Mouse (Mus musculus) intestine, embryonic 16.5 days (tissue): ENCODE measurements around the gene Nid1. TPM values are rescaled to one million over a fixed set of nuclear protein-coding genes. Genes with fewer than 3 reads are reported as not detected.

ENCODE experiments used
- ATAC-seq: fragments of 200-750 bp; cut with Nextera tagmentation; 2 replicates; pipeline ENCODE4 v1.8.0; 2017; ENCODE audit warnings: moderate TSS enrichment, moderate library complexity
- H3K27ac ChIP-seq: fragments of 300-500 bp; sonication (generic); 2 replicates; pipeline ENCODE4 v1.5.1; 2014; ENCODE audit warnings: mild to moderate bottlenecking, low read length
- H3K27me3 ChIP-seq: fragments of 300-500 bp; sonication (generic); replicated peaks from 2 replicates; pipeline ENCODE4 v1.6.1; 2014; ENCODE audit warnings: low read length, control low read depth, mixed read lengths; ENCODE audit not compliant: control insufficient read depth, insufficient read depth
- H3K36me3 ChIP-seq: fragments of 300-500 bp; sonication (generic); 2 replicates; pipeline ENCODE4 v1.6.1; 2014; ENCODE audit warnings: low read length, control low read depth; ENCODE audit not compliant: control insufficient read depth, insufficient read depth
- H3K4me1 ChIP-seq: fragments of 300-500 bp; sonication (generic); 2 replicates; pipeline ENCODE4 v1.6.1; 2014; ENCODE audit warnings: low read length, control low read depth, mixed read lengths; ENCODE audit not compliant: control insufficient read depth, insufficient read depth
- H3K4me2 ChIP-seq: fragments of 300-500 bp; sonication (generic); 2 replicates; pipeline ENCODE4 v1.6.1; 2014; ENCODE audit warnings: low read depth, low read length, control low read depth
- H3K4me3 ChIP-seq: fragments of 300-500 bp; sonication (generic); 2 replicates; pipeline ENCODE4 v1.5.1; 2014; ENCODE audit warnings: mild to moderate bottlenecking, low read length
- H3K9ac ChIP-seq: fragments of 300-500 bp; sonication (generic); 2 replicates; pipeline ENCODE4 v1.6.1; 2014; ENCODE audit warnings: low read depth, low read length
- H3K9me3 ChIP-seq: fragments of 300-500 bp; sonication (generic); 2 replicates; pipeline ENCODE4 v1.6.1; 2016; ENCODE audit warnings: low read length, control low read depth; ENCODE audit not compliant: control insufficient read depth
- WGBS: fragments of 180-500 bp; shearing (Covaris S2); extraction: QIAGEN DNeasy Blood & Tissue Kit; methylation state at CpG from one replicate; pipeline ENCODE4 v1.1.7; 2014; 5-methylcytosine and 5-hydroxymethylcytosine counted together
- polyA plus RNA-seq: library from polyadenylated mRNA; unstranded; fragments of >200 nt; fragmentation: Nextera tagmentation; extraction: Ambion mirVana; gene quantifications from 2 replicates; pipeline ENCODE4 v1.2.1, GENCODE M21; 2015

Nid1 gene
- polyA plus RNA-seq, 1 experiment from 2014 or later, result 58.7 TPM

DNA sequence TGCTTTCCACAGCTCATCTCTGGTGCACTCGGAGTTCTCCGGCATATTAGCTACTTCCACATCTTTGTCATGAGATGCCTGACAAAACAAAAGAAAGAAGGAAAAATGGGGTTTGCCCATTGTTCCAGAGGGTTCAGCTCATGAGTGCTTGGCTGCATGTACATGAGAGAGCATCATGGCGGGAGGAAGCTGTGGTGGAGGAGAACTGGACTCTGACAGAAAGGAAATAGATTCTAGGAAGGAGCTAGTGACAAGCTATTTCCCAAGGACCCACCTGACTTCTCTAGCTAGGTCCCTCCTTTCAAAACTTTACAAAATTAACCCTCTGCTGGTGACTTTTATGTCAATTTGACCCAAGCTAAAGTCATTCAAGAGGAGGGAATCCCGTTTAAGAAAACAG lies 110.5 kb downstream of the Nid1 start:
- Histone ChIP-seq H3K9ac (no peak overlapping the region), H3K27me3 (no peaks in the 10 kb centered on the region), H3K4me2 (no peak overlapping the region), H3K36me3 (no peaks in the 10 kb centered on the region), H3K9me3 (no peaks in the 10 kb centered on the region), H3K4me3 (no peak overlapping the region), H3K4me1 (peaks cover 3% of the 10 kb centered on the region; the same call in 1 of the 2 replicates), H3K27ac (no peak overlapping the region)
- WGBS, result 94% methylated on average over 4 of the region's 4 CpGs
- no peak for ATAC-seq

DNA sequence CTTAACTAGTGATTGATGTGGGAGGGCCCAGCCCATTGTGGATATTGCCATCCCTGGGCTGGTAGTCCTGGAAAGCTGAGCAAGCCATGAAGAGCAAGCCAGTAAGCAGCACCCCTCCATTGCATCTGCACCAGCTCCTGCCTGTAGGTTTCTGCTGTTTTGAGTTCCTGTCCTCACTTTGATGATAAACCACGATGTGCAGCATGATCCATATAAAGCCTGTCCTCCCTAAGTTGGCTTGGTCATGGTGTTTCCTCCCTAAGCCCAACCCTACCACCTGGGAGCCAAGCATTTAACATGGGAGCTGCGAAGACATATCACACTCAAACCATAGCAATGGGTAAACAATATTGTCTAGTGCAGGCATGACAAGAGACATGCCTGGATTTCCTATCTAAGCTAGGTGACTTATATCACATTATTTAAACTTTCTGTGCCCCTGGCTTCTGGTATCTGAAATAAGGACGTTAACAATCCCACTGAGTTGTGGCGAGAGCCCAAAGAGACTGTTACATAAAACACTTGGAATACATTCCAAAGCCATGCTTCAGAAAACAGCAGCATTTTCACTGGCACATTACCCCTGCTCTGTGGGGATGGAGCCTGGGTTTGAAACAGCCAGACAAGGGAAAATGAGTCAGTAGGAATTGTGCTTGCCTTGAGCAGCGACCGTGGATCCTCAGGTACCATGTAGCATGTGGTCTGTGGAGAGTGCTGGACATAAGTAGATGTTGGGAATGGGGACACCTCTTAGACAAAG lies 111.3 kb downstream of the Nid1 start:
- H3K4me3 ChIP-seq, result no peak overlapping the region
- H3K9me3 ChIP-seq, result no peaks in the 10 kb centered on the region
- no peak overlapping the region for H3K4me2 ChIP-seq
- ATAC-seq, result no peak
- H3K27me3 ChIP-seq, result no peaks in the 10 kb centered on the region
- H3K4me1 ChIP-seq, result peaks cover 3% of the 10 kb centered on the region; the same call in 1 of the 2 replicates
- H3K27ac ChIP-seq, result no peak overlapping the region
- no peaks in the 10 kb centered on the region for H3K36me3 ChIP-seq
- no peak overlapping the region for H3K9ac ChIP-seq
- WGBS, result 85% methylated on average over 6 of the region's 6 CpGs

DNA sequence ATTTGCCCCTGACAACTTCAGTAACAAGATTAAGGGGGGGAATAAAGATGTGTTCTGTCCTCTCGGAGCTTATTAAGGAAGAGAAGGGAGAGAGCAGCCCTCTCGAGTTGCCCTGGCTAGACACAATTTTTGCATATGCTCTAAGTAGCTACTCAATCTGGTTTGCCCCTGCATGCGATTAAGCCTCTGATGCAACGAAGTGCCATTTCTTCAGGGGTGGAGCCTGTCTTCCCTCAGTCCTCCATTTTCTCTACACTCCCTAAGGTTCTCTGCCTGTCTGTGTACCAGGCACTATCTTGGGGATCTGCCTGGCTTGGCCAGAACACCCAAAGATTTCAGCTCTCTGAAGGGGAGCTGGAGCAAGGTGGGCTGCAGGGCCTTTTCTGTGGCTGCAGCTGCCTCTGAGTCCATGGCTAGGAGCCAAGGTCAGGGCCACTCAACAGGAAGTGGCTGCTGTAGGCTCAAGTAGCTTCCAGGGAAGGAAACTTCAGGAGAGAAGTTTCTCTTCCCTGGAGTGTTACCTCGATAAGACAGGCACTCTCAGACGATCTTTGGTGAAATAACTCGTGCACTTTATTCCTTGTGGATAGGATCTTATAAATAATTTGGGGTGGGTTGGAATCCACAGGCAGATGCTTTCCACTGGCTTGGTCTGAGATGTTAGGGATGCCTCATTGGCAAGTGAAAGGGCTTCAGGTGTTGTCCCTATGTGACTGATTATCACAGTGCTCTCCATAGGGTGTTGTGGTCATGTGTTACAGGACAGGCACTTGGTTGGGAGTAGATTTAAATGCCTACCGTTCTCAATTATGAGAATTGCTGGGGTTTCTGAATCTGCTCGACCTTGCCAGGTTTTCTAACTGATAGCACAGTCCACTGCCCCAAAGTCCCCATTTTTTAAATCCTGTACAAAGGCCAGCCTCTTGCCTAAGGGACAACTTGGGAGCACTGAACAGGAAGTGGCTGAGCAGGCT lies 112.6 kb downstream of the Nid1 start:
- Histone ChIP-seq H3K4me3 (no peak overlapping the region), H3K9me3 (no peaks in the 10 kb centered on the region), H3K27me3 (no peaks in the 10 kb centered on the region), H3K4me1 (peaks cover 3% of the 10 kb centered on the region; the same call in 1 of the 2 replicates), H3K27ac (no peak overlapping the region), H3K4me2 (no peak overlapping the region), H3K9ac (no peak overlapping the region), H3K36me3 (no peaks in the 10 kb centered on the region)
- ATAC-seq, result no peak
- 75% methylated on average over 9 of the region's 9 CpGs for WGBS

- Histone ChIP-seq H3K9me3 (no peaks in the 10 kb centered on the region), H3K27me3 (no peaks in the 10 kb centered on the region), H3K4me1 (peaks cover 3% of the 10 kb centered on the region; the same call in 1 of the 2 replicates), H3K9ac (no peak overlapping the region), H3K27ac (no peak overlapping the region), H3K4me3 (no peak overlapping the region), H3K36me3 (no peaks in the 10 kb centered on the region), H3K4me2 (no peak overlapping the region)
- WGBS, result 51% methylated on average over 3 of the region's 3 CpGs
- no peak for ATAC-seq
Observed at GRCm38 (mm10) chr13:13552020-13552419, 114.7 kb downstream of the Nid1 start.

- Histone ChIP-seq H3K27ac (no peak overlapping the region), H3K27me3 (no peaks in the 10 kb centered on the region), H3K9me3 (no peaks in the 10 kb centered on the region), H3K9ac (no peak overlapping the region), H3K36me3 (no peaks in the 10 kb centered on the region), H3K4me3 (no peak overlapping the region), H3K4me1 (peaks cover 3% of the 10 kb centered on the region; the same call in 1 of the 2 replicates), H3K4me2 (no peak overlapping the region)
- 76% methylated on average over 1 of the region's 1 CpGs for WGBS
- ATAC-seq, result no peak
Observed at GRCm38 (mm10) chr13:13553660-13554059, 116.3 kb downstream of the Nid1 start.

- Histone ChIP-seq H3K27ac (no peak overlapping the region), H3K4me3 (no peak overlapping the region), H3K4me2 (no peak overlapping the region), H3K4me1 (no peaks in the 10 kb centered on the region), H3K36me3 (no peaks in the 10 kb centered on the region), H3K27me3 (no peaks in the 10 kb centered on the region), H3K9ac (no peak overlapping the region), H3K9me3 (no peaks in the 10 kb centered on the region)
- ATAC-seq, result no peak
- 89% methylated on average over 3 of the region's 3 CpGs for WGBS
Observed at GRCm38 (mm10) chr13:13555196-13555595, 117.8 kb downstream of the Nid1 start.

DNA sequence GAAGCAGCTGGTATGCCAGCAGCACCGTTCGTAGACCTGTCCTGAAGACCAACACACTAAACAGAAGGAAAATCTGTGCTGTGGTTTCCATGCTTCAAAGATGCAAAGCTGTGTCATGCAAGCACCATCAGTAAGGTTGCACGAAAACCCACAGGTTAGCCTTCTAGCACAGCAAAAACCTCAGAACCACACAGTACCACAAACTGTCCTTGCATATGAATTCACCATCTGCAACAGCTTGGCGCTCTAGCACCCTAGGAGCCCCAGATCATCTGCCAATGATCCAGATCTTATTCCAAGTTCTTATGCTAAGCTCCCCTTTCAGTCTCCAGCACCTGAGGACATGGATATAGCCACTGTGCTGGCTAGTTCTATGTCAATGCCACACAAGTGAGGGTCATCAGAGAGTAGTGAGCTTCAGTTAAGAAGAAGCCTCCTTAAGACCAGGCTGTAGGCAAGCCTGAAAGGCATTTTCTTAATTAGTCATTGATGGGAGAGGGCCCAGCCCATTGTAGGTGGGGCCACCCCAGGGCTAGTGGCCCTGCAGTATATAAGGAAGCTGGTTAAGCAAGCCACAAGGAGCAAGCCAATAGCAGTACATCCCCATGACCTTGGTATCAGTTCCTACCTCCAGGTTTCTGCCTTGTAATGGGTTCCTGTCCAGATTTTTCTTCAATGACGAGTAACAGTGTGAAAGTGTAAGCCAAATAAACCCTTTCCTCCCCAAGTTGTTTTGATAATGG lies 119.8 kb downstream of the Nid1 start:
- 77% methylated on average over 5 of the region's 5 CpGs for WGBS
- Histone ChIP-seq H3K27me3 (no peaks in the 10 kb centered on the region), H3K36me3 (no peaks in the 10 kb centered on the region), H3K4me3 (no peak overlapping the region), H3K4me1 (no peaks in the 10 kb centered on the region), H3K4me2 (no peak overlapping the region), H3K9me3 (no peaks in the 10 kb centered on the region), H3K27ac (no peak overlapping the region), H3K9ac (no peak overlapping the region)
- no peak for ATAC-seq

DNA sequence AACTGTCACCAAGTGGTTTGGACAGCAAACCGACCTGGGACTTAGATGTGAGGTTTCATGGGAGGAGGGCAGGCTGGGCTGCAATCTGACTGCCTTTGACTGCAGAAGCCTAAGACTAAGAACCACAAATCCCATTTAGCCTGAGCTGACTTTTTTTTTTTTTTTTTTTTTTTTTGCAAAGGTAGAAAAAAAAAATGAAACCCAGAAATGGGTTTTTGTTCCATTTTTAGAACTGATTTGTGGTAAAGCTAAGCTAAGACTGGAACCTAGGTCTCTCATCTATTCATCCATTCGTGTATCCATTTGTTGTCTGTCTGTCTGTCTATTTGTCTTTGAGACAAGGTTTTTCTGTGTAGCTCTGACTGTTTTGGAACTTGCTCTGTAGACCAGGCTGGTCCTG lies 120.9 kb downstream of the Nid1 start:
- ATAC-seq, result no peak
- no peak overlapping the region for H3K9ac ChIP-seq
- H3K27ac ChIP-seq, result no peak overlapping the region
- no peak overlapping the region for H3K4me3 ChIP-seq
- no peak overlapping the region for H3K4me2 ChIP-seq
- H3K36me3 ChIP-seq, result no peaks in the 10 kb centered on the region
- 70% methylated on average over 2 of the region's 2 CpGs for WGBS
- H3K9me3 ChIP-seq, result no peaks in the 10 kb centered on the region
- no peaks in the 10 kb centered on the region for H3K4me1 ChIP-seq
- H3K27me3 ChIP-seq, result no peaks in the 10 kb centered on the region

DNA sequence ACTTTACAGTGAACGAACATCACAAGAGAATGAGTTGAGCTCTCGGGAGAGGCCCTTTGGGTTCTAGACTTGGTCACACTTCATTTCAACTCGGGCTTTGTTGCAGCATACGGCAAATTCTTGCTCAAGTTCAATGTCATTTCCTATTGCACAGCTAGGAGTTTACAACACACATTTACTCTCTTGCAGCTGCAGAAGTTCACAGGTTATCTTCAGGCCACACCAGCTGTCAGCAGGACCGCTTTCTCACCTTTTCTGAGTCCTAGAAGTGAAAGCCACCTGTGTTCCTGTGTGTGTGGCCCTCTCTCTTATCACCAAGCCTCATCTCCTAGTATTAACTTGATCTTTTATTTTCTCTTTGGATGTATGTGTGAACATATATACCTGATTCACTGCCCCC lies 121.5 kb downstream of the Nid1 start:
- H3K27ac ChIP-seq, result no peak overlapping the region
- H3K9ac ChIP-seq, result no peak overlapping the region
- no peaks in the 10 kb centered on the region for H3K36me3 ChIP-seq
- H3K27me3 ChIP-seq, result no peaks in the 10 kb centered on the region
- 0 out of 2 replicates have a peak, but pooled peaks have one; percentile 13 for ATAC-seq
- WGBS, result 67% methylated on average over 5 of the region's 5 CpGs
- H3K9me3 ChIP-seq, result no peaks in the 10 kb centered on the region
- no peak overlapping the region for H3K4me2 ChIP-seq
- no peaks in the 10 kb centered on the region for H3K4me1 ChIP-seq
- no peak overlapping the region for H3K4me3 ChIP-seq
